Mouse (Mus musculus): ENCODE data around the gene Hspe1. TPM values are rescaled to one million over a fixed set of nuclear protein-coding genes. Genes with fewer than 3 reads are reported as not detected.

The Hspe1 gene
- polyA plus RNA-seq, 1 experiment from 2014 or later: 359 TPM

- ATAC-seq (replicated peaks; ENCODE audit: insufficient number of reproducible peaks, insufficient read depth, low FRiP score, low read depth): no peak
- 94% methylated on average over 1 of the region's 1 CpGs for WGBS
- Histone ChIP-seq H3K9ac (no peak overlapping the region), H3K36me3 (peaks cover 4% of the 10 kb centered on the region), H3K27ac (no peak overlapping the region), H3K27me3 (no peaks in the 10 kb centered on the region), H3K9me3 (replicated peaks) (no peaks in the 10 kb centered on the region), H3K4me1 (replicated peaks) (peaks cover 11% of the 10 kb centered on the region), H3K4me2 (no peak overlapping the region), H3K4me3 (no peak overlapping the region)
Measured at GRCm38 (mm10) chr1:55135846-55136245, 47.9 kb downstream of the Hspe1 start.

Other genes starting within 250 kb of the Hspe1 start
- 7.5 and 9.7 TPM in 2 replicates for gene Ankrd44, start 161.7 kb upstream of the Hspe1 start, polyA plus RNA-seq (2015; fragmentation: Nextera tagmentation; extraction: Ambion mirVana)
- 189 and 205 TPM in 2 replicates for gene Sf3b1, start 60.7 kb upstream of the Hspe1 start, polyA plus RNA-seq (2015; fragmentation: Nextera tagmentation; extraction: Ambion mirVana)
- gene Coq10b, start 35.4 kb upstream of the Hspe1 start, polyA plus RNA-seq (2015; fragmentation: Nextera tagmentation; extraction: Ambion mirVana): 17.4 and 18.7 TPM in 2 replicates
- gene Hspd1, start 111 bp downstream of the Hspe1 start, polyA plus RNA-seq (2015; fragmentation: Nextera tagmentation; extraction: Ambion mirVana): 417 and 450 TPM in 2 replicates
- 105 and 109 TPM in 2 replicates for gene Mob4, start 43.1 kb downstream of the Hspe1 start, polyA plus RNA-seq (2015; fragmentation: Nextera tagmentation; extraction: Ambion mirVana)
- gene Rftn2, start 138.7 kb downstream of the Hspe1 start, polyA plus RNA-seq (2015; fragmentation: Nextera tagmentation; extraction: Ambion mirVana): 9.4 and 10.3 TPM in 2 replicates
- 3.3 and 3.5 TPM in 2 replicates for gene Mars2, start 149.0 kb downstream of the Hspe1 start, polyA plus RNA-seq (2015; fragmentation: Nextera tagmentation; extraction: Ambion mirVana)

All from heart, embryonic 15.5 days (tissue).